Mouse (Mus musculus) ES-Bruce4 (cell line): Measurements from ENCODE around the gene Slc19a1.

Experiments used
- CTCF ChIP-seq: IDR thresholded peaks from one replicate; pipeline ENCODE4 v1.8.1; 2011; ENCODE audit warnings: low read depth, low read length
- POLR2A ChIP-seq: IDR thresholded peaks from one replicate; pipeline ENCODE4 v1.8.1; 2011; ENCODE audit warnings: low read length; ENCODE audit not compliant: insufficient read depth

GRCm38 (mm10) chr10:77097006-77097889, 65.2 kb downstream of the Slc19a1 start:
- TF ChIP-seq POLR2A (no peak), CTCF (no peak)
